Mouse (Mus musculus) hindbrain, embryonic 16.5 days (tissue): ENCODE measurements at regions not wholly inside any gene's neighbourhood (a gene's known extent, or its start where the extent isn't known, plus 50 kb on each side); places are given as distances from the start of the nearest gene placed in this dataset.

Experiments
- ATAC-seq: fragments of 200-750 bp; cut with Nextera tagmentation; 2 replicates; pipeline ENCODE4 v1.8.0; 2017; ENCODE audit warnings: moderate TSS enrichment, moderate library complexity
- H3K27ac ChIP-seq: fragments of 300-500 bp; sonication (generic); 2 replicates; pipeline ENCODE4 v1.5.1; 2014; ENCODE audit warnings: low read depth, mild to moderate bottlenecking, control low read depth, low read length, moderate library complexity
- H3K27me3 ChIP-seq: fragments of 300-500 bp; sonication (generic); replicated peaks from 2 replicates; pipeline ENCODE4 v1.6.1; 2014; ENCODE audit warnings: low read length; ENCODE audit not compliant: control insufficient read depth, insufficient read depth
- H3K36me3 ChIP-seq: fragments of 300-500 bp; sonication (generic); 2 replicates; pipeline ENCODE4 v1.6.1; 2014; ENCODE audit warnings: mild to moderate bottlenecking, low read length, moderate library complexity, mixed read lengths; ENCODE audit not compliant: control insufficient read depth, insufficient read depth
- H3K4me1 ChIP-seq: fragments of 300-500 bp; sonication (generic); 2 replicates; pipeline ENCODE4 v1.6.1; 2014; ENCODE audit warnings: low read depth, low read length; ENCODE audit not compliant: control insufficient read depth, insufficient read depth
- H3K4me2 ChIP-seq: fragments of 300-500 bp; sonication (generic); 2 replicates; pipeline ENCODE4 v1.6.1; 2014; ENCODE audit warnings: mild to moderate bottlenecking, low read length, control low read depth, moderate library complexity
- H3K4me3 ChIP-seq: fragments of 300-500 bp; sonication (generic); 2 replicates; pipeline ENCODE4 v1.5.1; 2014; ENCODE audit warnings: mild to moderate bottlenecking, low read length, control low read depth, moderate library complexity
- H3K9ac ChIP-seq: fragments of 300-500 bp; sonication (generic); 2 replicates; pipeline ENCODE4 v1.6.1; 2014; ENCODE audit warnings: low read depth, mild to moderate bottlenecking, control low read depth, low read length, moderate library complexity
- H3K9me3 ChIP-seq: fragments of 300-500 bp; sonication (generic); 2 replicates; pipeline ENCODE4 v1.6.1; 2014; ENCODE audit warnings: mild to moderate bottlenecking, low read length, moderate library complexity; ENCODE audit not compliant: control insufficient read depth
- WGBS: fragments of 180-500 bp; shearing (Covaris S2); extraction: QIAGEN DNeasy Blood & Tissue Kit; methylation state at CpG from one replicate; pipeline ENCODE4 v1.1.7; 2014; 5-methylcytosine and 5-hydroxymethylcytosine counted together

GRCm38 (mm10) chr13:107944831-107945230 lies 99.4 kb upstream of the Smim15 start:
- H3K4me2 ChIP-seq = no peak overlapping the region
- no peak overlapping the region for H3K4me3 ChIP-seq
- no peaks in the 10 kb centered on the region for H3K36me3 ChIP-seq
- H3K9me3 ChIP-seq = no peaks in the 10 kb centered on the region
- no peaks in the 10 kb centered on the region for H3K27me3 ChIP-seq
- no peak overlapping the region for H3K9ac ChIP-seq
- H3K27ac ChIP-seq = no peak overlapping the region
- ATAC-seq = no peak
- H3K4me1 ChIP-seq = peaks cover 5% of the 10 kb centered on the region
- WGBS = 79% methylated on average over 10 of the region's 10 CpGs

- H3K4me3 ChIP-seq = no peak overlapping the region
- 87% methylated on average over 4 of the region's 4 CpGs for WGBS
- H3K27ac ChIP-seq = no peak overlapping the region
- no peaks in the 10 kb centered on the region for H3K36me3 ChIP-seq
- no peaks in the 10 kb centered on the region for H3K9me3 ChIP-seq
- peaks cover 5% of the 10 kb centered on the region for H3K4me1 ChIP-seq
- ATAC-seq = no peak
- H3K9ac ChIP-seq = no peak overlapping the region
- H3K27me3 ChIP-seq = no peaks in the 10 kb centered on the region
- no peak overlapping the region for H3K4me2 ChIP-seq
Measured at GRCm38 (mm10) chr13:107942979-107943378, 101.3 kb upstream of the Smim15 start.

- Histone ChIP-seq H3K36me3 (no peaks in the 10 kb centered on the region), H3K27ac (no peak overlapping the region), H3K27me3 (no peaks in the 10 kb centered on the region), H3K4me3 (no peak overlapping the region), H3K9ac (no peak overlapping the region), H3K9me3 (no peaks in the 10 kb centered on the region), H3K4me1 (peaks cover 5% of the 10 kb centered on the region), H3K4me2 (no peak overlapping the region)
- 51% methylated on average over 11 of the region's 11 CpGs for WGBS
- ATAC-seq = peak; percentile 66
Measured at GRCm38 (mm10) chr13:107942297-107942962, 101.8 kb upstream of the Smim15 start.

GRCm38 (mm10) chr13:107939916-107940646 lies 104.2 kb upstream of the Smim15 start:
- ATAC-seq = no peak
- H3K27ac ChIP-seq = no peak overlapping the region
- H3K9ac ChIP-seq = no peak overlapping the region
- no peaks in the 10 kb centered on the region for H3K36me3 ChIP-seq
- no peak overlapping the region for H3K4me2 ChIP-seq
- WGBS = 54% methylated on average over 15 of the region's 15 CpGs
- no peak overlapping the region for H3K4me3 ChIP-seq
- no peaks in the 10 kb centered on the region for H3K27me3 ChIP-seq
- H3K9me3 ChIP-seq = no peaks in the 10 kb centered on the region
- peaks cover 5% of the 10 kb centered on the region for H3K4me1 ChIP-seq

GRCm38 (mm10) chr13:107935611-107936010 lies 108.6 kb upstream of the Smim15 start:
- ATAC-seq = no peak
- Histone ChIP-seq H3K4me1 (peaks cover 2% of the 10 kb centered on the region), H3K4me3 (no peak overlapping the region), H3K36me3 (no peaks in the 10 kb centered on the region), H3K27ac (no peak overlapping the region), H3K4me2 (no peak overlapping the region), H3K9me3 (no peaks in the 10 kb centered on the region), H3K9ac (no peak overlapping the region), H3K27me3 (no peaks in the 10 kb centered on the region)
- 51% methylated on average over 12 of the region's 12 CpGs for WGBS

GRCm38 (mm10) chr13:107934691-107935090 lies 109.6 kb upstream of the Smim15 start:
- H3K9ac ChIP-seq = no peak overlapping the region
- peak overlapping the region; percentile 8; the same call in 1 of the 2 replicates for H3K4me2 ChIP-seq
- no peak overlapping the region for H3K27ac ChIP-seq
- peak; percentile 44; the same call in 1 of the 2 replicates for ATAC-seq
- no peaks in the 10 kb centered on the region for H3K27me3 ChIP-seq
- WGBS = 57% methylated on average over 11 of the region's 11 CpGs
- no peak overlapping the region for H3K4me3 ChIP-seq
- no peaks in the 10 kb centered on the region for H3K4me1 ChIP-seq
- H3K9me3 ChIP-seq = no peaks in the 10 kb centered on the region
- no peaks in the 10 kb centered on the region for H3K36me3 ChIP-seq

GRCm38 (mm10) chr13:107933598-107934571 lies 110.4 kb upstream of the Smim15 start:
- ATAC-seq = peak; percentile 44; the same call in 1 of the 2 replicates
- Histone ChIP-seq H3K9ac (no peak overlapping the region), H3K9me3 (no peaks in the 10 kb centered on the region), H3K27me3 (no peaks in the 10 kb centered on the region), H3K4me2 (peak overlapping the region; percentile 10; the same call in 1 of the 2 replicates), H3K27ac (no peak overlapping the region), H3K4me3 (no peak overlapping the region), H3K4me1 (no peaks in the 10 kb centered on the region), H3K36me3 (no peaks in the 10 kb centered on the region)
- 48% methylated on average over 17 of the region's 17 CpGs for WGBS

- WGBS = 53% methylated on average over 12 of the region's 12 CpGs
- no peaks in the 10 kb centered on the region for H3K36me3 ChIP-seq
- no peak overlapping the region for H3K4me3 ChIP-seq
- H3K9ac ChIP-seq = no peak overlapping the region
- H3K27me3 ChIP-seq = no peaks in the 10 kb centered on the region
- no peaks in the 10 kb centered on the region for H3K4me1 ChIP-seq
- H3K9me3 ChIP-seq = no peaks in the 10 kb centered on the region
- ATAC-seq = no peak
- no peak overlapping the region for H3K27ac ChIP-seq
- no peak overlapping the region for H3K4me2 ChIP-seq
Measured at GRCm38 (mm10) chr13:107932423-107933032, 111.7 kb upstream of the Smim15 start.
